Mouse (Mus musculus) Patski (cell line): ENCODE results near the gene Ssmem1. TPM values are rescaled to one million over a fixed set of nuclear protein-coding genes. Genes with fewer than 3 reads are reported as not detected.

Experiments
- ATAC-seq: fragments of 100-300 bp; one replicate; pipeline ENCODE4 v1.8.0; 2021
- CTCF ChIA-PET: fragments of 350-600 bp; sonication (Branson Sonifier 250); formaldehyde crosslinking; loops from one replicate; lab custom pipeline; 2022; ENCODE audit warnings: inconsistent platforms; lab: Charles Lee
- POLR2A ChIA-PET: fragments of 350-600 bp; sonication (Branson Sonifier 250); formaldehyde crosslinking; loops from one replicate; lab custom pipeline; 2022; ENCODE audit warnings: antibody characterized with exemption, inconsistent platforms; lab: Charles Lee
- DNase-seq: peaks from one replicate; pipeline ENCODE4 v3.0.0-alpha.2; 2011; ENCODE audit warnings: low read depth, low spot score
- H3K27me3 ChIP-seq: fragments of 371-371 bp; one replicate; pipeline ENCODE4 v1.5.1; 2021
- CTCF ChIP-seq: fragments of 100-300 bp; IDR thresholded peaks from one replicate; pipeline ENCODE4 v1.5.1; 2021
- in situ Hi-C: fragments of 300-500 bp; cut with MboI; formaldehyde crosslinking; loops from 3 replicates; pipeline ENCODE4 v1.11.1; 2018; ENCODE audit warnings: low pct_unique_long_range_greater_than_20kb, mixed read lengths
- polyA plus RNA-seq: library from polyadenylated mRNA; unstranded; gene quantifications from one replicate; pipeline ENCODE4 v1.2.3, GENCODE M21; 2021

Ssmem1 gene
- polyA plus RNA-seq, 1 experiment from 2014 or later, result 0.90 TPM

GRCm38 (mm10) chr6:30552628-30553027 lies 43.0 kb downstream of the Ssmem1 start:
- TF ChIP-seq CTCF, result no peak
- ATAC-seq (no peak), DNase-seq (no peak)
- ChIA-PET CTCF (interaction anchor here (1.4 to 1.9 kb wide), 3 partner anchors 10 to 21 kb away, joined by 3 to 7 read pairs (median 4); no protein-coding TSS in a partner anchor), POLR2A (interaction anchor here (0.6 kb wide), 1 partner anchor 91 kb away, joined by 3 read pairs; no protein-coding TSS in a partner anchor)
- no peaks in the 10 kb centered on the region for H3K27me3 ChIP-seq
- in situ Hi-C loops, result no loop called here

- ChIA-PET POLR2A (interaction anchor here (0.7 kb wide), 1 partner anchor 395 kb away, joined by 3 read pairs; no protein-coding TSS in a partner anchor), CTCF (interaction anchor here (1.7 to 1.9 kb wide), 2 partner anchors 16 to 21 kb away, joined by 4 to 7 read pairs; no protein-coding TSS in a partner anchor)
- H3K27me3 ChIP-seq, result no peaks in the 10 kb centered on the region
- DNase-seq, result no peak
- no peak for TF ChIP-seq CTCF
- in situ Hi-C loops, result no loop called here
- ATAC-seq, result no peak
Observed at GRCm38 (mm10) chr6:30553381-30554010, 43.8 kb downstream of the Ssmem1 start.

- DNase-seq, result no peak
- no peak for ATAC-seq
- H3K27me3 ChIP-seq, result no peaks in the 10 kb centered on the region
- TF ChIP-seq CTCF, result no peak
- in situ Hi-C loops, result no loop called here
- POLR2A ChIA-PET, result interaction anchor here (1.2 kb wide), 1 partner anchor 109 kb away, joined by 3 read pairs; no protein-coding TSS in a partner anchor
- CTCF ChIA-PET, result interaction anchor here (1.9 kb wide), 1 partner anchor 20 kb away, joined by 7 read pairs; no protein-coding TSS in a partner anchor
Observed at GRCm38 (mm10) chr6:30554092-30554491, 44.4 kb downstream of the Ssmem1 start.

- in situ Hi-C loops, result no loop called here
- CTCF ChIA-PET, result no interaction called here
- POLR2A ChIA-PET, result interaction anchor here (1.2 kb wide), 1 partner anchor 109 kb away, joined by 3 read pairs; no protein-coding TSS in a partner anchor
- no peaks in the 10 kb centered on the region for H3K27me3 ChIP-seq
- no peak for ATAC-seq
- TF ChIP-seq CTCF, result no peak
- DNase-seq, result no peak
Observed at GRCm38 (mm10) chr6:30554621-30555170, 45.0 kb downstream of the Ssmem1 start.

- no peak for TF ChIP-seq CTCF
- in situ Hi-C loops, result no loop called here
- ChIA-PET CTCF (no interaction called here), POLR2A (no interaction called here)
- ATAC-seq (no peak), DNase-seq (no peak)
- H3K27me3 ChIP-seq, result no peaks in the 10 kb centered on the region
Observed at GRCm38 (mm10) chr6:30556080-30556479, 46.4 kb downstream of the Ssmem1 start.

GRCm38 (mm10) chr6:30559726-30560125 lies 50.1 kb downstream of the Ssmem1 start:
- ATAC-seq (no peak), DNase-seq (no peak)
- POLR2A ChIA-PET, result no interaction called here
- in situ Hi-C loops, result no loop called here
- CTCF ChIA-PET, result interaction anchor here (1.2 kb wide), 1 partner anchor 9 kb away, joined by 3 read pairs; no protein-coding TSS in a partner anchor
- H3K27me3 ChIP-seq, result no peaks in the 10 kb centered on the region
- TF ChIP-seq CTCF, result no peak

GRCm38 (mm10) chr6:30562132-30562531 lies 52.5 kb downstream of the Ssmem1 start:
- ChIA-PET CTCF (interaction anchor here (0.9 kb wide), 2 partner anchors 10 to 113 kb away, joined by 3 read pairs; no protein-coding TSS in a partner anchor), POLR2A (no interaction called here)
- ATAC-seq, result no peak
- TF ChIP-seq CTCF, result no peak
- peaks cover 6% of the 10 kb centered on the region for H3K27me3 ChIP-seq
- DNase-seq, result no peak
- in situ Hi-C loops, result no loop called here

GRCm38 (mm10) chr6:30563575-30563974 lies 53.9 kb downstream of the Ssmem1 start:
- ATAC-seq, result no peak
- TF ChIP-seq CTCF, result no peak
- in situ Hi-C loops, result no loop called here
- H3K27me3 ChIP-seq, result peaks cover 6% of the 10 kb centered on the region
- no peak for DNase-seq
- CTCF ChIA-PET, result no interaction called here
- POLR2A ChIA-PET, result no interaction called here

- DNase-seq (no peak), ATAC-seq (no peak)
- ChIA-PET CTCF (no interaction called here), POLR2A (no interaction called here)
- peaks cover 6% of the 10 kb centered on the region for H3K27me3 ChIP-seq
- no peak for TF ChIP-seq CTCF
- in situ Hi-C loops, result no loop called here
Observed at GRCm38 (mm10) chr6:30564051-30564450, 54.4 kb downstream of the Ssmem1 start.

- POLR2A ChIA-PET, result no interaction called here
- in situ Hi-C loops, result no loop called here
- no peak for ATAC-seq
Observed at GRCm38 (mm10) chr6:30568069-30568468, 58.4 kb downstream of the Ssmem1 start, which contains the start of gene Cpa4. Gene Cpa4, plus strand, starts transcription at chr6:30568369.

GRCm38 (mm10) chr6:30569331-30569730 lies 59.7 kb downstream of the Ssmem1 start:
- in situ Hi-C loops, result no loop called here
- TF ChIP-seq CTCF, result no peak

More at GRCm38 (mm10) chr6:30568069-30568468, 58.4 kb downstream of the Ssmem1 start, which contains the start of gene Cpa4:
- H3K27me3 ChIP-seq, result peaks cover 6% of the 10 kb centered on the region
- DNase-seq, result no peak
- CTCF ChIA-PET, result interaction anchor here (1.0 kb wide), 1 partner anchor 25 kb away, joined by 3 read pairs; no protein-coding TSS in a partner anchor
- TF ChIP-seq CTCF, result no peak

More at GRCm38 (mm10) chr6:30569331-30569730, 59.7 kb downstream of the Ssmem1 start:
- POLR2A ChIA-PET, result no interaction called here
- CTCF ChIA-PET, result interaction anchor here (1.1 kb wide), 3 partner anchors 10 to 18 kb away, joined by 3 to 4 read pairs (median 3); no protein-coding TSS in a partner anchor
- DNase-seq (no peak), ATAC-seq (no peak)
- H3K27me3 ChIP-seq, result peaks cover 6% of the 10 kb centered on the region

Other genes with a start within 250 kb of the Ssmem1 start
- 88.9 TPM for gene Ube2h, start 205.3 kb upstream of the Ssmem1 start, polyA plus RNA-seq
- gene Zc3hc1, start 118.8 kb upstream of the Ssmem1 start, polyA plus RNA-seq, result 41.7 TPM
- gene Klhdc10, start 108.0 kb upstream of the Ssmem1 start, polyA plus RNA-seq, result 78.8 TPM
- 38.9 TPM for gene Tmem209, start 66 bp upstream of the Ssmem1 start, polyA plus RNA-seq
- not detected for gene Cpa2, start 31.7 kb downstream of the Ssmem1 start, polyA plus RNA-seq
- gene Cpa4, start 58.5 kb downstream of the Ssmem1 start, polyA plus RNA-seq, result not detected
- 0.09 TPM for gene Cpa5, start 101.2 kb downstream of the Ssmem1 start, polyA plus RNA-seq
- not detected for gene Cpa1, start 129.4 kb downstream of the Ssmem1 start, polyA plus RNA-seq
- 12.8 TPM for gene Cep41, start 183.9 kb downstream of the Ssmem1 start, polyA plus RNA-seq
- gene Mest, start 213.7 kb downstream of the Ssmem1 start, polyA plus RNA-seq, result 0.42 TPM